Mouse (Mus musculus) CH12.LX (cell line): ENCODE results near the gene Plekhm1. TPM values are rescaled to one million over a fixed set of nuclear protein-coding genes. Genes with fewer than 3 reads are reported as not detected.

Source experiments
- DNase-seq: peaks from one replicate; pipeline ENCODE4 v3.0.0-alpha.2; 2013; ENCODE audit errors: extremely low read depth
- H3K27ac ChIP-seq: 2 replicates; pipeline ENCODE4 v1.5.1; 2012; ENCODE audit warnings: low read depth, mild to moderate bottlenecking, control low read depth, moderate library complexity; ENCODE audit not compliant: insufficient read depth
- H3K27me3 ChIP-seq: replicated peaks from 2 replicates; pipeline ENCODE3; 2012; ENCODE audit warnings: inconsistent platforms
- H3K36me3 ChIP-seq, 2 experiments: replicated peaks in 1 of 2; 2 replicates each; pipeline versions ENCODE3 to v1.6.1; 2012; ENCODE audit warnings: inconsistent platforms in 1 of 2, low read length in 1 of 2, mild to moderate bottlenecking in 1 of 2, mixed read lengths in 1 of 2, moderate library complexity in 1 of 2; ENCODE audit not compliant: control insufficient read depth in 1 of 2, insufficient read depth in 1 of 2
- H3K4me1 ChIP-seq, 2 experiments: 2 replicates each; pipeline ENCODE4 v1.6.1; 2012; ENCODE audit warnings: inconsistent platforms in 1 of 2, moderate library complexity in 1 of 2; ENCODE audit not compliant: insufficient read depth in 2 of 2, control insufficient read depth in 1 of 2
- H3K4me2 ChIP-seq: 2 replicates; pipeline ENCODE4 v1.6.1; 2012; ENCODE audit warnings: low read depth, mild to moderate bottlenecking, control low read depth; ENCODE audit not compliant: poor library complexity, insufficient read depth, severe bottlenecking
- H3K4me3 ChIP-seq, 3 experiments: fragments of 150-350 bp in 1 of 3; sonication (generic) in 1 of 3; replicated peaks in 1 of 3; 2 replicates each; pipeline versions ENCODE3 to v1.5.1; 2011 to 2012; ENCODE audit warnings: low read depth in 2 of 3, low read length in 2 of 3, mild to moderate bottlenecking in 2 of 3, moderate library complexity in 2 of 3, control low read depth in 1 of 3, improper control_type of control experiment in 1 of 3, inconsistent platforms in 1 of 3, mixed read lengths in 1 of 3; ENCODE audit not compliant: poor library complexity in 1 of 3
- H3K79me2 ChIP-seq: replicated peaks from 2 replicates; pipeline ENCODE4 v1.6.1; 2012; ENCODE audit warnings: mild to moderate bottlenecking, moderate library complexity; ENCODE audit not compliant: control insufficient read depth, poor library complexity, insufficient read depth, severe bottlenecking; ENCODE audit errors: extremely low read depth
- H3K9ac ChIP-seq: 2 replicates; pipeline ENCODE4 v1.6.1; 2012; ENCODE audit warnings: low read depth, mild to moderate bottlenecking, control low read depth, moderate library complexity; ENCODE audit not compliant: insufficient read depth
- H3K9me3 ChIP-seq: replicated peaks from 2 replicates; pipeline ENCODE3; 2012; ENCODE audit warnings: low read length, inconsistent platforms, mixed read lengths
- BHLHE40 ChIP-seq: IDR thresholded peaks from 2 replicates; pipeline ENCODE4 v1.6.1; 2011; ENCODE audit warnings: mild to moderate bottlenecking, low read depth, low read length, improper control_type of control experiment
- CHD1 ChIP-seq: IDR thresholded peaks from 2 replicates; pipeline ENCODE4 v1.6.1; 2012; ENCODE audit warnings: low read depth, low read length, improper control_type of control experiment, inconsistent platforms
- CHD2 ChIP-seq: IDR thresholded peaks from 2 replicates; pipeline ENCODE4 v1.6.1; 2011; ENCODE audit warnings: low read length, improper control_type of control experiment
- EP300 ChIP-seq: IDR thresholded peaks from 2 replicates; pipeline ENCODE4 v1.6.1; 2011; ENCODE audit warnings: low read length, improper control_type of control experiment
- HCFC1 ChIP-seq: IDR thresholded peaks from 2 replicates; pipeline ENCODE4 v1.6.1; 2012; ENCODE audit warnings: low read depth, mild to moderate bottlenecking, inconsistent platforms, low read length, improper control_type of control experiment
- MAFK ChIP-seq: IDR thresholded peaks from 2 replicates; pipeline ENCODE4 v1.6.1; 2011; ENCODE audit warnings: low read length, improper control_type of control experiment; ENCODE audit not compliant: insufficient replicate concordance
- MAX ChIP-seq: IDR thresholded peaks from 2 replicates; pipeline ENCODE4 v1.6.1; 2011; ENCODE audit warnings: low read length, improper control_type of control experiment
- MXI1 ChIP-seq: IDR thresholded peaks from 2 replicates; pipeline ENCODE4 v1.6.1; 2011; ENCODE audit warnings: mild to moderate bottlenecking, low read depth, low read length, improper control_type of control experiment
- MYC ChIP-seq: IDR thresholded peaks from 2 replicates; pipeline ENCODE4 v1.6.1; 2011; ENCODE audit warnings: low read depth, mild to moderate bottlenecking, improper control_type of control experiment, low read length
- POLR2A ChIP-seq: IDR thresholded peaks from 2 replicates; pipeline ENCODE4 v1.6.1; 2011; ENCODE audit warnings: low read depth, mild to moderate bottlenecking, improper control_type of control experiment, low read length
- RAD21 ChIP-seq: IDR thresholded peaks from 2 replicates; pipeline ENCODE4 v1.6.1; 2011; ENCODE audit warnings: low read depth, mild to moderate bottlenecking, low read length, improper control_type of control experiment, moderate library complexity
- TBP ChIP-seq: conservative IDR thresholded peaks from 2 replicates; pipeline ENCODE4 v1.6.1; 2011; ENCODE audit warnings: low read depth, low read length, improper control_type of control experiment
- TCF12 ChIP-seq: IDR thresholded peaks from 2 replicates; pipeline ENCODE4 v1.6.1; 2014; ENCODE audit warnings: low read depth, mild to moderate bottlenecking, inconsistent platforms, low read length, improper control_type of control experiment
- USF1 ChIP-seq: IDR thresholded peaks from 2 replicates; pipeline ENCODE4 v1.6.1; 2014; ENCODE audit warnings: low read depth, mild to moderate bottlenecking, inconsistent platforms, low read length, improper control_type of control experiment
- USF2 ChIP-seq: conservative IDR thresholded peaks from 2 replicates; pipeline ENCODE4 v1.6.1; 2011; ENCODE audit warnings: low read depth, low read length, improper control_type of control experiment
- ZC3H11A ChIP-seq: IDR thresholded peaks from 2 replicates; pipeline ENCODE4 v1.6.1; 2012; ENCODE audit warnings: low read depth, mild to moderate bottlenecking, inconsistent platforms, low read length, improper control_type of control experiment
- ZKSCAN1 ChIP-seq: IDR thresholded peaks from 2 replicates; pipeline ENCODE4 v1.6.1; 2012; ENCODE audit warnings: low read depth, inconsistent platforms, low read length, improper control_type of control experiment, borderline replicate concordance
- ZNF384 ChIP-seq: IDR thresholded peaks from 2 replicates; pipeline ENCODE4 v1.6.1; 2012; ENCODE audit warnings: low read depth, low read length, improper control_type of control experiment, inconsistent platforms
- dilution Hi-C: fragments of 300-500 bp; cut with MboI; formaldehyde crosslinking; loops from 2 replicates; pipeline ENCODE4 v1.14.3; 2020; ENCODE audit warnings: low sequenced_read_pairs; ENCODE audit not compliant: extremely low pct_unique_long_range_greater_than_20kb, extremely low pct_ligation_motif_present
- in situ Hi-C: fragments of 300-500 bp; cut with MboI; formaldehyde crosslinking; loops from 3 replicates; pipeline ENCODE4 v1.14.3; 2019; ENCODE audit warnings: low sequenced_read_pairs, low pct_ligation_motif_present, low pct_unique_long_range_greater_than_20kb, mixed read lengths
- polyA plus RNA-seq: library from polyadenylated mRNA; unstranded; fragments of >175 nt; gene quantifications from 2 replicates; pipeline ENCODE4 v1.2.1, GENCODE M21; 2012; ENCODE audit warnings: low read depth; ENCODE audit not compliant: insufficient read length
- total RNA-seq, 2 experiments: library from RNA; depleted of rRNA; stranded (reverse); fragments of 300-350 nt in 1 of 2; fragments of >200 nt in 1 of 2; gene quantifications; 2 replicates each; pipeline ENCODE4 v1.2.3; 2012 to 2014

Gene Plekhm1
- total and polyA plus RNA-seq, 3 experiments, result 3.5 to 23.2 (median 5.3) TPM

- peaks cover 6 to 54% of the 10 kb centered on the region in 2 experiments for H3K36me3 ChIP-seq
- H3K4me2 ChIP-seq, result no peak overlapping the region
- no peak for TF ChIP-seq ZC3H11A
- TF ChIP-seq ZNF384, result no peak
- TF ChIP-seq BHLHE40, result no peak
- no peak for TF ChIP-seq TCF12
- no peak for TF ChIP-seq POLR2A
- no peak for TF ChIP-seq MAX
- TF ChIP-seq USF1, result no peak
- no peak for TF ChIP-seq CHD1
- TF ChIP-seq MAFK, result no peak
- TF ChIP-seq MYC, result no peak
- no peak for TF ChIP-seq MXI1
- TF ChIP-seq CHD2, result no peak
- TF ChIP-seq HCFC1, result no peak
- no peak for TF ChIP-seq TBP
- TF ChIP-seq EP300, result no peak
- DNase-seq, result no peak
- no peak overlapping the region for H3K4me3 ChIP-seq
- no peak overlapping the region for H3K27ac ChIP-seq
- H3K79me2 ChIP-seq, result no peaks in the 10 kb centered on the region
- H3K4me1 ChIP-seq, result peaks cover 17 to 56% of the 10 kb centered on the region in 2 experiments
- dilution Hi-C loops, result no loop called here
- H3K9ac ChIP-seq, result no peak overlapping the region
- H3K27me3 ChIP-seq, result no peaks in the 10 kb centered on the region
- in situ Hi-C loops, result loop anchor here (5.0 kb wide), 1 partner anchor 34 kb away; no protein-coding TSS in a partner anchor
- H3K9me3 ChIP-seq, result peaks cover 39% of the 10 kb centered on the region
Measured at GRCm38 (mm10) chr11:103358316-103358715, 54.2 kb downstream of the Plekhm1 start.

GRCm38 (mm10) chr11:103357710-103358109, 54.8 kb downstream of the Plekhm1 start:
- dilution Hi-C loops, result no loop called here
- TF ChIP-seq ZKSCAN1 (no peak), RAD21 (no peak), TCF12 (no peak), MAX (no peak), USF2 (no peak), ZNF384 (no peak)
- peaks cover 39% of the 10 kb centered on the region for H3K9me3 ChIP-seq
- H3K27ac ChIP-seq, result no peak overlapping the region
- H3K9ac ChIP-seq, result no peak overlapping the region
- H3K27me3 ChIP-seq, result no peaks in the 10 kb centered on the region
- no peak overlapping the region for H3K4me3 ChIP-seq
- H3K79me2 ChIP-seq, result no peaks in the 10 kb centered on the region
- no peak overlapping the region for H3K4me2 ChIP-seq
- in situ Hi-C loops, result loop anchor here (5.0 kb wide), 1 partner anchor 35 kb away; no protein-coding TSS in a partner anchor
- H3K4me1 ChIP-seq, result peaks cover 17 to 63% of the 10 kb centered on the region in 2 experiments
- H3K36me3 ChIP-seq, result peaks cover 6 to 48% of the 10 kb centered on the region in 2 experiments
- no peak for DNase-seq
